Mouse (Mus musculus): ENCODE results near the gene Trem2. TPM values are rescaled to one million over a fixed set of nuclear protein-coding genes. Genes with fewer than 3 reads are reported as not detected.

The Trem2 gene
- polyA plus RNA-seq, 2 experiments, result 3.1 to 3.5 TPM

- H3K9me3 ChIP-seq (ENCODE audit: control insufficient read depth, low read length), result no peaks in the 10 kb centered on the region
- TF ChIP-seq EP300 (IDR thresholded peaks at IDR 0.05; ENCODE audit: low read depth) (no peak), CTCF (IDR thresholded peaks at IDR 0.05; ENCODE audit: low read depth) (no peak)
- H3K27me3 ChIP-seq (ENCODE audit: control insufficient read depth, insufficient read depth, low read length), result no peaks in the 10 kb centered on the region
- 59% methylated on average over 3 of the region's 3 CpGs for WGBS (ENCODE audit: insufficient replicate concordance)
- H3K9ac ChIP-seq (replicated peaks), result no peak overlapping the region
- H3K4me1 ChIP-seq (replicated peaks; ENCODE audit: control insufficient read depth in 2 of 2, insufficient read depth in 2 of 2, low read length in 1 of 2), result peaks cover 4 to 10% of the 10 kb centered on the region in 2 experiments
- H3K4me2 ChIP-seq (ENCODE audit: low read depth), result no peak overlapping the region
- DNase-seq (ENCODE audit: low read depth in 3 of 3, low spot score in 3 of 3) (no peak), ATAC-seq (ENCODE audit: insufficient read depth) (no peak)
- no peaks in the 10 kb centered on the region for H3K36me3 ChIP-seq (replicated peaks; ENCODE audit: control insufficient read depth, insufficient read depth, low read depth)
- no peak overlapping the region for H3K27ac ChIP-seq
- H3K4me3 ChIP-seq (ENCODE audit: insufficient read depth in 1 of 2, low read depth in 2 of 2, low read length in 2 of 2), result no peak overlapping the region
Measured at GRCm38 (mm10) chr17:48355822-48356221, 9.6 kb downstream of the Trem2 start.

- H3K36me3 ChIP-seq (replicated peaks; ENCODE audit: control insufficient read depth, insufficient read depth, low read depth), result no peaks in the 10 kb centered on the region
- no peak for DNase-seq (ENCODE audit: low read depth in 3 of 3, low spot score in 3 of 3)
- H3K4me2 ChIP-seq (ENCODE audit: low read depth), result no peak overlapping the region
- ATAC-seq (ENCODE audit: insufficient read depth), result no peak
- no peak for TF ChIP-seq CTCF (IDR thresholded peaks at IDR 0.05; ENCODE audit: low read depth)
- TF ChIP-seq EP300 (IDR thresholded peaks at IDR 0.05; ENCODE audit: low read depth), result no peak
- H3K27ac ChIP-seq, result no peak overlapping the region
- 44% methylated on average over 2 of the region's 2 CpGs for whole genome bisulfite sequencing (ENCODE audit: insufficient replicate concordance)
- H3K9ac ChIP-seq (replicated peaks), result no peak overlapping the region
- no peaks in the 10 kb centered on the region for H3K27me3 ChIP-seq (ENCODE audit: control insufficient read depth, insufficient read depth, low read length)
- H3K4me1 ChIP-seq (replicated peaks; ENCODE audit: control insufficient read depth in 2 of 2, insufficient read depth in 2 of 2, low read length in 1 of 2), result peaks cover 7 to 14% of the 10 kb centered on the region in 2 experiments
- H3K9me3 ChIP-seq (ENCODE audit: control insufficient read depth, low read length), result no peaks in the 10 kb centered on the region
- no peak overlapping the region for H3K4me3 ChIP-seq (ENCODE audit: insufficient read depth in 1 of 2, low read depth in 2 of 2, low read length in 2 of 2)
Measured at GRCm38 (mm10) chr17:48357892-48358291, 11.7 kb downstream of the Trem2 start.

GRCm38 (mm10) chr17:48359616-48360015 lies 13.4 kb downstream of the Trem2 start, which contains the start of gene Treml1:
Treml1 (plus strand) TSS chr17:48359916.
- peak within 1 kb of the TSS; percentile 23 for H3K9ac ChIP-seq (replicated peaks)
- H3K27ac ChIP-seq, result no peak within 1 kb of the TSS
- peak within 1 kb of the TSS; percentile 23 for H3K4me2 ChIP-seq (ENCODE audit: low read depth)
- TF ChIP-seq CTCF (IDR thresholded peaks at IDR 0.05; ENCODE audit: low read depth), result no peak
- no peak for TF ChIP-seq EP300 (IDR thresholded peaks at IDR 0.05; ENCODE audit: low read depth)
- peaks cover 7 to 27% of the 10 kb centered on the region in 2 experiments for H3K4me1 ChIP-seq (replicated peaks; ENCODE audit: control insufficient read depth in 2 of 2, insufficient read depth in 2 of 2, low read length in 1 of 2)
- H3K27me3 ChIP-seq (ENCODE audit: control insufficient read depth, insufficient read depth, low read length), result no peaks in the 10 kb centered on the region
- ATAC-seq (ENCODE audit: insufficient read depth) (no peak), DNase-seq (ENCODE audit: low read depth in 3 of 3, low spot score in 3 of 3) (no peak)
- no peaks in the 10 kb centered on the region for H3K9me3 ChIP-seq (ENCODE audit: control insufficient read depth, low read length)
- H3K4me3 ChIP-seq (ENCODE audit: insufficient read depth in 1 of 2, low read depth in 2 of 2, low read length in 2 of 2), result 0 out of 4 replicates have a peak within 1 kb of the TSS, but pooled peaks of 1 of the 2 experiments have one; percentile 2
- no peaks in the 10 kb centered on the region for H3K36me3 ChIP-seq (replicated peaks; ENCODE audit: control insufficient read depth, insufficient read depth, low read depth)
- 24% methylated on average over 7 of the region's 7 CpGs for WGBS (ENCODE audit: insufficient replicate concordance)

GRCm38 (mm10) chr17:48360462-48360861 lies 14.3 kb downstream of the Trem2 start:
- whole genome bisulfite sequencing (ENCODE audit: insufficient replicate concordance), result 9% methylated on average over 4 of the region's 4 CpGs
- Histone ChIP-seq H3K4me1 (replicated peaks; ENCODE audit: control insufficient read depth in 2 of 2, insufficient read depth in 2 of 2, low read length in 1 of 2) (peaks cover 7 to 29% of the 10 kb centered on the region in 2 experiments), H3K36me3 (replicated peaks; ENCODE audit: control insufficient read depth, insufficient read depth, low read depth) (no peaks in the 10 kb centered on the region), H3K9ac (replicated peaks) (peak overlapping the region; percentile 23), H3K27ac (no peak overlapping the region), H3K27me3 (ENCODE audit: control insufficient read depth, insufficient read depth, low read length) (no peaks in the 10 kb centered on the region), H3K9me3 (ENCODE audit: control insufficient read depth, low read length) (no peaks in the 10 kb centered on the region), H3K4me3 (ENCODE audit: insufficient read depth in 1 of 2, low read depth in 2 of 2, low read length in 2 of 2) (0 out of 4 replicates have a peak overlapping the region, but pooled peaks of 1 of the 2 experiments have one; percentile 2), H3K4me2 (ENCODE audit: low read depth) (peak overlapping the region; percentile 23)
- DNase-seq (ENCODE audit: low read depth in 3 of 3, low spot score in 3 of 3) (peak in 1 of 3 experiments; percentile 26), ATAC-seq (ENCODE audit: insufficient read depth) (peak; percentile 79)
- TF ChIP-seq EP300 (IDR thresholded peaks at IDR 0.05; ENCODE audit: low read depth) (peak; percentile 35), CTCF (IDR thresholded peaks at IDR 0.05; ENCODE audit: low read depth) (no peak)

GRCm38 (mm10) chr17:48362346-48362745 lies 16.1 kb downstream of the Trem2 start:
- WGBS (ENCODE audit: insufficient replicate concordance), result 44% methylated on average over 3 of the region's 3 CpGs
- Histone ChIP-seq H3K9me3 (ENCODE audit: control insufficient read depth, low read length) (no peaks in the 10 kb centered on the region), H3K27me3 (ENCODE audit: control insufficient read depth, insufficient read depth, low read length) (no peaks in the 10 kb centered on the region), H3K9ac (replicated peaks) (no peak overlapping the region), H3K36me3 (replicated peaks; ENCODE audit: control insufficient read depth, insufficient read depth, low read depth) (no peaks in the 10 kb centered on the region), H3K4me2 (ENCODE audit: low read depth) (no peak overlapping the region), H3K27ac (no peak overlapping the region), H3K4me1 (replicated peaks; ENCODE audit: control insufficient read depth in 2 of 2, insufficient read depth in 2 of 2, low read length in 1 of 2) (peaks cover 7 to 29% of the 10 kb centered on the region in 2 experiments), H3K4me3 (ENCODE audit: insufficient read depth in 1 of 2, low read depth in 2 of 2, low read length in 2 of 2) (no peak overlapping the region)
- no peak for TF ChIP-seq CTCF (IDR thresholded peaks at IDR 0.05; ENCODE audit: low read depth)
- no peak for TF ChIP-seq EP300 (IDR thresholded peaks at IDR 0.05; ENCODE audit: low read depth)
- DNase-seq (ENCODE audit: low read depth in 3 of 3, low spot score in 3 of 3), result no peak
- ATAC-seq (ENCODE audit: insufficient read depth), result no peak

All from liver, embryonic 14.5 days (tissue).